Mouse (Mus musculus): ENCODE measurements around the gene Trak1. TPM values are rescaled to one million over a fixed set of nuclear protein-coding genes. Genes with fewer than 3 reads are reported as not detected.

Trak1 gene
- polyA plus RNA-seq, 1 experiment from 2014 or later, result 49.9 TPM

DNA sequence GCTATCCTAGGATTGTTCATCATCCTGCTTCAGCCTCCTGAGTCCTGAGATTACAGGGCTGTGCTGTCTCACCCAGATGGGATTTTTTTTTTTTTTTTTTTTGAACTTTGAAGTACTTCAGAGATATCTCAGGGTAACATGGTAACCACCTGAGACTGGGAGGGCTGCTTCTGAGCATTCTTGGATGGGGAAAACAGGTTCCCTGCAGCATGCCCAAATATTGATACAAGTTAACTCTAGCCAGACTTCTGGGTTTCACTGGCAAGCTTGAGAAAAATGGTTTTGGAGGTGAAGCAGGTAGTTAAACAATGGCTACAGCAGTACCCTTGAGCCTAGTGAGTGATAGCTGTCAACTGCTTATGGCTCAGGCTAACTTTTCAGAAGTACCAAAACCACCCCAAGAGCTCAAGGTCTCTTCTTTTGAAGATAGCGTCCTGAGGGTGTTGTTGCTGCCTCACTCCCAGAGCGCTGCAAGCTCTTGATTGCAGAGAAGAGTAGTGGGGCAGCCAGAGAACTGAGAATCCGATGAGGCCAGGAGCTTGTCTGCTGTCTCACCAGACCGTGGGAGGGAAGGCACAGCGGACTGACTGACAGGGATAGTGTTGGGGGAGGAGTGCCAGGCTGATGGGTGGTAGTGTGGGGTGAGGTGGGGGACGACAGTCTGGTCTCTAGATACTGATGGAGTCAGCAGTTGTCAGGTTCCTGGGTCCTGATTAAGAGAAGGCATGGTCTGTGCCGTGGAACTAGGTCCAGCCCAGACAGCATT lies 119.8 kb downstream of the Trak1 start:
- no peak for ATAC-seq
- H3K9me3 ChIP-seq (replicated peaks), result no peaks in the 10 kb centered on the region
- H3K4me2 ChIP-seq, result no peak overlapping the region
- no peak overlapping the region for H3K4me3 ChIP-seq
- no peak overlapping the region for H3K9ac ChIP-seq
- WGBS, result 84% methylated on average over 7 of the region's 7 CpGs
- peaks cover 14% of the 10 kb centered on the region for H3K36me3 ChIP-seq (ENCODE audit: poor library complexity, severe bottlenecking)
- no peaks in the 10 kb centered on the region for H3K27me3 ChIP-seq
- H3K27ac ChIP-seq, result no peak overlapping the region
- no peaks in the 10 kb centered on the region for H3K4me1 ChIP-seq

DNA sequence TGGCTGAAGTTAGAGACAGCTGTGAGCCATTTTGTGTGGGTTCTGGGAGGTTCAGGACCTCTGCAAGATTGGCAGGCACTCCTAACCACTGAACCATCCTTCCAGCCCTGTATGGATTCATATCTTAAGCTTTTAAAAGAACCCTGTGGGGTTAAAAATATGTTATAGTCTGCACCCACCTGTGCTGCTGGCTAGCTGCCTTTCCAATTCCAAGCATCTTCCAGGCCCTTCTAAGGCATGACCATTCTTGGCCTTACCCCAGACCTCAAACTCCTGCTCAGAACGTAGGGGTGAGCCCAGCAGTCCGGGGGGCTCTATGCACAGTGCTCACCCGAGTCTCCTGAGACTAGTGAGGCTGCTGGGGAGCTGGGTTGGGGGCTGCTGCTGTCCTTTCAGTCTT lies 121.7 kb downstream of the Trak1 start:
- no peaks in the 10 kb centered on the region for H3K27me3 ChIP-seq
- H3K27ac ChIP-seq, result no peak overlapping the region
- no peaks in the 10 kb centered on the region for H3K9me3 ChIP-seq (replicated peaks)
- ATAC-seq, result no peak
- H3K4me3 ChIP-seq, result no peak overlapping the region
- no peaks in the 10 kb centered on the region for H3K4me1 ChIP-seq
- no peak overlapping the region for H3K9ac ChIP-seq
- H3K36me3 ChIP-seq (ENCODE audit: poor library complexity, severe bottlenecking), result peaks cover 7% of the 10 kb centered on the region
- no peak overlapping the region for H3K4me2 ChIP-seq
- WGBS, result 96% methylated on average over 3 of the region's 3 CpGs

DNA sequence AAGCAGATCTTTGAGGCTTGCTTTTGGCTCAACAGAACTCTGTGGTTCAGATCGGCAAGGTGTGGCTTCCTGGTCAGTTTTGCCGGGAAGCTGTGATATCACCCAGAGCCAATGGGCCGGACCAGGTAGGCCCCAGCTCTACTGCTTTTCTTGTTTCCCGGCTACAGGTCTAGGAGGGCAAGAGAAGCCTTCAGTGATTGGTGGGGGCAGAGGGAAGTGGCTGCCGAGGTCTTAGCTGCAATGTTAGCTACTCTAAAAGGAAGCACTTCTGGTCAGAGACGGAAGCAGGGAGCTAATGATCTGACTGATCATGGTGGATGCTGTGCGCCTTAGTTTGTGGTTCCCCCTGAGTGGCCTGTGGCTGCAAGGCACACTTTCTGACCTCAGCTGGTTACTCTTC lies 122.3 kb downstream of the Trak1 start:
- Histone ChIP-seq H3K9me3 (replicated peaks) (no peaks in the 10 kb centered on the region), H3K9ac (no peak overlapping the region), H3K4me3 (no peak overlapping the region), H3K36me3 (ENCODE audit: poor library complexity, severe bottlenecking) (peaks cover 3% of the 10 kb centered on the region; the same call in 1 of the 2 replicates), H3K27ac (no peak overlapping the region), H3K4me2 (no peak overlapping the region), H3K27me3 (no peaks in the 10 kb centered on the region), H3K4me1 (no peaks in the 10 kb centered on the region)
- ATAC-seq, result no peak
- WGBS, result 85% methylated on average over 7 of the region's 7 CpGs

DNA sequence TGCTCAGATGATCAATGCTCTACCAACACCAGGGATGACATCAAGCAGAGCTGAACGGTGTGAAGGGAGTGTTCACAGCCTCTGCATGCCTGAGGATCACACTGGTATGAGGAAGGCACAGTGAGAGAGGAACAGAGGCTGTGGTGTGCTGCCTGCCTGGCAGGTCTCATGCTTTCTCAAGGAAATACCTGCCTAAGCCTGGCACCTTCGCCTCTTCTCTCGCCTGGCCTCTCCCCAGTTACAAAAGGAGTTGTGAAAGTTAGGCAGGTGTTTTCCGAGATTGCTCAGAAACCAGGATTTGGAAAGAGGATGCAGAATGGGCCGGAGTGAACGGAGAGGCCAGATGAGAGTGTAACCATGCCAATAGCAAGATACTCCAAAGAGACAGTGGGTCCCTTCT lies 123.5 kb downstream of the Trak1 start:
- no peaks in the 10 kb centered on the region for H3K4me1 ChIP-seq
- H3K27ac ChIP-seq, result no peak overlapping the region; the same call in 1 of the 2 replicates
- 94% methylated on average over 6 of the region's 6 CpGs for WGBS
- H3K9me3 ChIP-seq (replicated peaks), result no peaks in the 10 kb centered on the region
- no peak overlapping the region for H3K4me3 ChIP-seq
- H3K36me3 ChIP-seq (ENCODE audit: poor library complexity, severe bottlenecking), result no peaks in the 10 kb centered on the region
- no peak overlapping the region for H3K9ac ChIP-seq
- no peaks in the 10 kb centered on the region for H3K27me3 ChIP-seq
- no peak overlapping the region for H3K4me2 ChIP-seq
- no peak for ATAC-seq

DNA sequence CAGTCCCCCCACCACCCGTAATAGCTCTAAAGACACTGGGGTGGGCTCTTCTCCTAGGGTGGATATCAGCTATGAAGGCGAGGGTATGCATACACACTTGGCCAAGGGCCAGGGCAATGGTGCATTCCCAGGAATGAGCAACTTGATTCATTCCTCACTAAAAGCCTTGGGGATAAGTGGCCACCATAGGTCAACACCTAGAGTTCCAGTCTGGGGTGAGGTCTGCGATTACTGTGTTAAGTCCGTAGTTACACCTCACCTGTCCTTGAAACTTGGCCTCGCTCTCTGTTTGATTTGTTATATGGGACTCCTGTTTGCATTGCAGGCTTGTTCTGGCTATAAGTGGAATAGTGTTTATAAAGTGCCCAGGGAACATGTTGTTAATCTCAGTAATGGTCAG lies 125.1 kb downstream of the Trak1 start:
- Histone ChIP-seq H3K27ac (no peak overlapping the region), H3K4me3 (no peak overlapping the region), H3K4me2 (no peak overlapping the region), H3K4me1 (no peaks in the 10 kb centered on the region), H3K36me3 (ENCODE audit: poor library complexity, severe bottlenecking) (no peaks in the 10 kb centered on the region), H3K9ac (no peak overlapping the region), H3K27me3 (no peaks in the 10 kb centered on the region), H3K9me3 (replicated peaks) (no peaks in the 10 kb centered on the region)
- 90% methylated on average over 5 of the region's 5 CpGs for WGBS
- no peak for ATAC-seq

DNA sequence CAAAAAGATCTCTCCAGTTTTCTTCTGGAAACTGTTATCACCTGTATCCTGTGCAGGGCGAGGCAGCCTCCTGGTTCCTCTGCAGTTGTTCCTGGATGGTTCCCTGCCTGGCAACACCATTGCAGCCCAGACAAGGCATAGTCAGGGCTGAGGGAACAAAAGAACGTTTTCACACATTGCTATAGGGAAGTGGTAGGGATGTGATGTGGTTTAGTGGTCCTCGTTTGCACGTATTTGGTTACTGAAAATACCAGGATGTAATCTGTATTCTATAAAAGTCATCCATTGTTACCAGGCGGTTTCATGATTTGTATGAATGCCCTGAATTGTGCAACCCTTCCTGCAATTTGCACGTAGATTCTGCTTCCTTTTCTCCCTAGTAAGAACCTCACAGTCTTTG lies 126.3 kb downstream of the Trak1 start:
- no peaks in the 10 kb centered on the region for H3K4me1 ChIP-seq
- H3K4me3 ChIP-seq, result no peak overlapping the region
- 89% methylated on average over 6 of the region's 6 CpGs for WGBS
- no peak for ATAC-seq
- H3K27ac ChIP-seq, result no peak overlapping the region
- H3K36me3 ChIP-seq (ENCODE audit: poor library complexity, severe bottlenecking), result no peaks in the 10 kb centered on the region
- no peak overlapping the region for H3K9ac ChIP-seq
- H3K4me2 ChIP-seq, result no peak overlapping the region
- no peaks in the 10 kb centered on the region for H3K27me3 ChIP-seq
- H3K9me3 ChIP-seq (replicated peaks), result no peaks in the 10 kb centered on the region

DNA sequence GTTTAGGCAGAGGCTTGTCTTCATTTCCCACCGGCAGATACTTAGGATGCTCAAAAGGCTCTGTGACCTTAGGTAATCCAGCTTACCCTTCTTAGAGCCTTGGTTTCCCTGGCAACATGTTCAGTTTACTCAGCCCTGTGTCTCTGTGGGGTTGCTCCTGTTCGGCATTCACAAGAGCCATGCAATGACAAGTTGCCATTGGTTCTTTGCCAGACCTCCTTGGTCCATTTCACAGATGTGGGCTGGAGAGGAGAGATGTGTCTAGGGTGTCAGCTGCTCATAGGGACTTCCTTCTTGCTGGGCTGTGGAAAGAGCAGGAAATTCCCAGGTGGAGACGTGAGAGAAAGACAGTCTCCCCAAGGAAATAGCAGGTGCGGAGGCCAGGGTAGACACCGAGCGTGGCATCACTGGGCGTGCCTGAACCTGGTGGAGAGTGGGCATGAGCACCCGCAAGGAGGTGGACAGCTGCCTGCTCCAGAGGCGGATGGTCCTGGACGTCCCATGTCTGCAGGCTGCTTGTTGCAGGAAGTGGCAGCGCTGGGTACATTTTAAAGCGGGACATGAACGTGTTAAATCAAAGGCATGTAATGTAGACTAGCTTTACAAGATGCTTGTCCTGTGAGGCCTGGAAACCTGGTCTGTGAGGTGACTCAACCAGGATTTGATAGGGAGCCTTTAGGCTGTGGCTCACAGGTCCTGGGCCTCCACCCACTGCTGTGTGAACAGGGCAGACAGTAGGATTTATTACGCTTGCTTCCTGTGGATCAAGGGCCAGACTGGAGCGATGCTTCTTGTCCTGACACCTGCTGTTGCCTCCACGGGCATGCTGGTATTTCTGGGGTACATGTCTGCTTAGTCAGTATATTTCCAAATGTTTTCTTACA lies 127.2 kb downstream of the Trak1 start:
- no peaks in the 10 kb centered on the region for H3K36me3 ChIP-seq (ENCODE audit: poor library complexity, severe bottlenecking)
- no peak for ATAC-seq

DNA sequence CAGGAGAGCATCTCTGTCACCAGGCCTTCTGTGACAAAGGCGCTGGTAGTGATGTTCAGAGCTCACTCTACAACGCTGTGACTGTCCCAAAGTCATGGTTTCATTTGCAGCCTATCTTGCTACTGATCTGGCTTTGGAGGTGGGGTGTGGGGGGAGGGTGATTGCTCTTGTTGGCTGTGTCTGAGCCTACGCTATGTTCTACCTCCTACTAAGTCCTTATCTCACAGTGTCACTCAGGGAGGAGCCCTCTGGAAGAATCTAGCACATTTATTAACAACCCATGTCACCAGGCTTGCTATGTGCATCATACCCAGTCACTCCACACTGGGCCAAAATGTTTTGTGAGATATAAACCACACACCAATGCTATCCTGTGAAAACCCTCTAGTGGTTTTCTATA lies 129.1 kb downstream of the Trak1 start:
- H3K4me2 ChIP-seq, result no peak overlapping the region
- H3K9me3 ChIP-seq (replicated peaks), result no peaks in the 10 kb centered on the region
- H3K9ac ChIP-seq, result no peak overlapping the region
- no peaks in the 10 kb centered on the region for H3K27me3 ChIP-seq
- peaks cover 14% of the 10 kb centered on the region for H3K4me1 ChIP-seq
- 85% methylated on average over 3 of the region's 3 CpGs for WGBS
- no peak for ATAC-seq
- H3K4me3 ChIP-seq, result no peak overlapping the region
- H3K36me3 ChIP-seq (ENCODE audit: poor library complexity, severe bottlenecking), result 0 out of 2 replicates have a peak, but pooled peaks cover 3% of the 10 kb centered on the region
- no peak overlapping the region for H3K27ac ChIP-seq

More for the DNA sequence above, 127.2 kb downstream of the Trak1 start:
- no peak overlapping the region for H3K4me3 ChIP-seq
- no peak overlapping the region for H3K4me2 ChIP-seq
- 84% methylated on average over 16 of the region's 16 CpGs for WGBS
- no peak overlapping the region for H3K9ac ChIP-seq
- H3K4me1 ChIP-seq, result peaks cover 2% of the 10 kb centered on the region; the same call in 1 of the 2 replicates
- H3K27ac ChIP-seq, result no peak overlapping the region
- H3K9me3 ChIP-seq (replicated peaks), result no peaks in the 10 kb centered on the region
- no peaks in the 10 kb centered on the region for H3K27me3 ChIP-seq

DNA sequence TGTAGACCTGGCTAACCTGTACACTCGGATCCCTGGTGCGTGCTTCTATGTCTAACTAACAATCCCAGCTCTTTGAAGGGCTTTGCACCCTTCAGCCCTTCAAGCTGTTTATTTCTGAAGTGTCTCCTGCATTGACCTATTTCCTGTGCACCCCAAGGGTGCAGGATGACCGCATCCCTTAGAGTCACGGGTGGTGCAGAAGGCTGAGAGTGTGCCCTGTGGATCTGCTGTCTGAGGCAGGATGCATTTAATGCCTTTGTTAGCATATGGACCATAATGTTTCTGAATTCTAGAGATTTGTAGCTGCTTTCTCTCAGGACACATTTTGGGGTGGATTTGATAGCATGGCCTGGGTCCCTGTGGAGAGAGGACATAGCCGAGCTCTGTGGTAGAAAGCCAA lies 129.6 kb downstream of the Trak1 start:
- Histone ChIP-seq H3K9me3 (replicated peaks) (no peaks in the 10 kb centered on the region), H3K27ac (no peak overlapping the region), H3K9ac (no peak overlapping the region), H3K4me3 (no peak overlapping the region), H3K4me2 (no peak overlapping the region), H3K4me1 (peaks cover 14% of the 10 kb centered on the region), H3K36me3 (ENCODE audit: poor library complexity, severe bottlenecking) (peaks cover 7% of the 10 kb centered on the region; the same call in 1 of the 2 replicates), H3K27me3 (no peaks in the 10 kb centered on the region)
- 93% methylated on average over 5 of the region's 5 CpGs for WGBS
- no peak for ATAC-seq

DNA sequence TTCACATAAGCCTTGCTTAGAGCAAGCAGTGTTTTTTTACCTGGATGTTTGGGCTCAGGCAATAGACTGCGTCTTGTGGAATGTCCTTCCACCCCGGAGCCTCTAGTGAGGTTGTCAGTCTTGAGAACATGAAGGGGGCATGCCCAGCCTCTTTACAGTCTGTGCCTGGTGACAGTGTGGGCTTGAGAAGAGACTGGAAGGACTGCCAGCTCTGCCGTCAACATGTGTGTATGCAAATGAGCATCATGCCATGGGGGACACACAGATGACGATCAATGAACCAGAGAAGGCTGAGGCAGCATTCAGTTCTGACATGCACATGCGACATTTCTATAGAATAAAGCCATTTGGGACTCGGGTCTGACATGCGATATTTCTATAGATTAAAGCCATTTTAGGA lies 132.3 kb downstream of the Trak1 start:
- Histone ChIP-seq H3K27me3 (no peaks in the 10 kb centered on the region), H3K4me2 (no peak overlapping the region), H3K4me1 (peaks cover 14% of the 10 kb centered on the region), H3K27ac (peak overlapping the region; percentile 40; the same call in 1 of the 2 replicates), H3K9me3 (replicated peaks) (no peaks in the 10 kb centered on the region), H3K4me3 (no peak overlapping the region), H3K36me3 (ENCODE audit: poor library complexity, severe bottlenecking) (peaks cover 24% of the 10 kb centered on the region; the same call in 1 of the 2 replicates), H3K9ac (no peak overlapping the region)
- 79% methylated on average over 7 of the region's 7 CpGs for WGBS
- no peak for ATAC-seq

DNA sequence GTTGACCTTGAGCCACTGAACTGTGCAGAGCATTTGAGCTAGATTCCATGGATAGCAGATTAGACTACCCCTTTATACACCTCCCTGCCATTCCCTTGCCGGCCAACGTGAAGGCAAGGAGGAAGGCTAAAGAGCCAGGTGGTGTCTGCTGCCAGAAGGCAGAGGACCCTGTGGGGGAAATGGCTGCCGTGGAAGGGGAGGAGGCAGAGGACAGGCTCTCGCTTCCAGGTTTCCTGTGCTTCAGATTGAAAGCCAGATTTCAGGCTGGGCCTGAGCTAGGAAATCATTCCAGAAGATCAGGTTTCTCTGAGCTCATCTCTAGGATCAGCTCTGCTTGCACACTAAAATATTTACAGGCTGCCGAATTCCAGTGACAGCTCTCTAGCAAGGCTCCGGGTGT lies 133.1 kb downstream of the Trak1 start:
- Histone ChIP-seq H3K27ac (peak overlapping the region; percentile 14; the same call in 1 of the 2 replicates), H3K4me1 (peaks cover 14% of the 10 kb centered on the region)
- 79% methylated on average over 6 of the region's 6 CpGs for WGBS

More for the DNA sequence above, 133.1 kb downstream of the Trak1 start:
- H3K36me3 ChIP-seq (ENCODE audit: poor library complexity, severe bottlenecking), result peaks cover 25% of the 10 kb centered on the region; the same call in 1 of the 2 replicates
- H3K4me2 ChIP-seq, result no peak overlapping the region
- H3K9ac ChIP-seq, result no peak overlapping the region
- ATAC-seq, result no peak
- no peak overlapping the region for H3K4me3 ChIP-seq
- H3K27me3 ChIP-seq, result no peaks in the 10 kb centered on the region
- no peaks in the 10 kb centered on the region for H3K9me3 ChIP-seq (replicated peaks)

Measured in forebrain, embryonic 13.5 days (tissue).